Mouse (Mus musculus) myocyte (in vitro differentiated cells): ENCODE measurements around the gene Mroh8.

Source experiments
- CEBPB ChIP-seq: IDR thresholded peaks from 2 replicates; pipeline ENCODE4 v1.6.1; 2011; ENCODE audit warnings: mild to moderate bottlenecking, moderate library complexity; ENCODE audit not compliant: poor library complexity, insufficient read depth, severe bottlenecking
- MAX ChIP-seq: IDR thresholded peaks from one replicate; pipeline ENCODE4 v1.6.1; 2011; ENCODE audit warnings: low read depth, mild to moderate bottlenecking, control low read depth
- MYOG ChIP-seq, 3 experiments: IDR thresholded peaks; one replicate each; pipeline ENCODE4 v1.6.1; 2011; ENCODE audit warnings: control low read depth in 2 of 3, low read depth in 2 of 3, mild to moderate bottlenecking in 2 of 3; ENCODE audit not compliant: insufficient read length in 2 of 3, control insufficient read depth in 1 of 3, insufficient read depth in 1 of 3
- POLR2A ChIP-seq: IDR thresholded peaks from one replicate; pipeline ENCODE4 v1.6.1; 2011; ENCODE audit warnings: low read depth, mild to moderate bottlenecking, control low read depth, moderate library complexity; ENCODE audit not compliant: insufficient read length
- TCF12 ChIP-seq: IDR thresholded peaks from one replicate; pipeline ENCODE4 v1.6.1; 2011; ENCODE audit warnings: mild to moderate bottlenecking, control low read depth; ENCODE audit not compliant: poor library complexity, insufficient read depth, severe bottlenecking
- TCF3 ChIP-seq: IDR thresholded peaks from one replicate; pipeline ENCODE4 v1.6.1; 2011; ENCODE audit warnings: low read depth, control low read depth; ENCODE audit not compliant: insufficient read length
- USF1 ChIP-seq: IDR thresholded peaks from one replicate; pipeline ENCODE4 v1.6.1; 2011; ENCODE audit warnings: low read depth, mild to moderate bottlenecking, control low read depth, moderate library complexity

- no peak for TF ChIP-seq TCF12
- no peak for TF ChIP-seq POLR2A
- TF ChIP-seq MYOG (IDR thresholded peaks at IDR 0.05; ENCODE audit: control insufficient read depth in 1 of 3, insufficient read depth in 1 of 3, insufficient read length in 2 of 3, low read depth in 2 of 3), result no peak
- TF ChIP-seq CEBPB, result no peak
- no peak for TF ChIP-seq USF1
- TF ChIP-seq MAX, result no peak
- TF ChIP-seq TCF3, result no peak
These were observed 16.8 kb downstream of the Mroh8 start for GRCm38 (mm10) chr2:157262506-157262905.
